Mouse (Mus musculus) G1E (cell line): ENCODE results near the gene Smug1.

Experiments used
- CTCF ChIP-seq: IDR thresholded peaks from 2 replicates; pipeline ENCODE4 v1.5.1; 2012; ENCODE audit warnings: low read depth, low read length, inconsistent platforms, mixed read lengths
- TAL1 ChIP-seq: conservative IDR thresholded peaks from 2 replicates; pipeline ENCODE4 v1.6.1; 2012; ENCODE audit warnings: low read depth, low read length, inconsistent platforms, mixed read lengths

GRCm38 (mm10) chr15:103128056-103128833, 38.6 kb downstream of the Smug1 start:
- no peak for TF ChIP-seq CTCF
- TF ChIP-seq TAL1, result no peak
